ENCODE assay signal across 12 mouse cellular contexts in genomic region chr10:22588587-22588986, GRCm38 (mm10). TPM values are rescaled to one million over a fixed set of nuclear protein-coding genes. Genes with fewer than 3 reads are reported as not detected.
DNase-seq lines count a peak whose midpoint lies in the region; ATAC-seq and TF ChIP-seq lines count a peak whose summit lies in the region.
"Not testable (repeated sequence)": the region's sequence is repeated elsewhere in the genome, so short reads cannot be mapped to it uniquely, and the experiment has no call there.
"Had no signal": no experiment of that assay in that cellular context is flagged by ENCODE, and none has a peak within 500 bp of the region (broad histone marks: within the 10 kb centered on the region; RNA-seq: fewer than 3 reads in every experiment).

No protein-coding gene starts in this region.

- not testable (repeated sequence) for TF ChIP-seq POLR2A in brain, embryonic 14.5 days (IDR thresholded peaks at IDR 0.05; ENCODE audit: borderline replicate concordance, extremely low read depth, insufficient read depth, insufficient read length, poor library complexity, severe bottlenecking)

- DNase-seq in A20 (ENCODE audit: low read depth, low spot score), result peak; percentile 32
- DNase-seq in ES-E14 (ENCODE audit: low read depth, low spot score); brain, embryonic 14.5 days (ENCODE audit: low read depth); kidney, postnatal 0 days (ENCODE audit: low spot score); liver, postnatal 0 days: not testable (repeated sequence)
- peak; percentile 12 for DNase-seq in heart, adult 11 months
- peak; percentile 8 for DNase-seq in midbrain, postnatal 0 days (ENCODE audit: low spot score)

- in situ Hi-C loops in ES-E14 (cut with MboI; ENCODE audit: low sequenced_read_pairs in 2 of 2, unreplicated experiment in 2 of 2), result loop anchor here (25.0 kb wide), 2 partner anchors 126 to 499 kb away; no protein-coding TSS in a partner anchor

- H3K36me3 ChIP-seq in ES-E14 (ENCODE audit: control insufficient read depth, insufficient read depth, low read length, poor library complexity, severe bottlenecking); kidney, postnatal 0 days (ENCODE audit: insufficient read depth, low read length); liver, postnatal 0 days (replicated peaks; ENCODE audit: insufficient read depth, low read length); midbrain, postnatal 0 days (ENCODE audit: insufficient read depth, low read length): not testable (repeated sequence)

- H3K27ac ChIP-seq in ES-E14 (ENCODE audit: insufficient read depth, low read depth, low read length, poor library complexity, severe bottlenecking); kidney, postnatal 0 days; liver, postnatal 0 days (ENCODE audit: low read depth); midbrain, postnatal 0 days (ENCODE audit: low read depth, low read length): not testable (repeated sequence)

- ATAC-seq in kidney, postnatal 0 days (replicated peaks; ENCODE audit: low FRiP score, low read depth); liver, postnatal 0 days; midbrain, postnatal 0 days (ENCODE audit: low FRiP score): not testable (repeated sequence)

- TF ChIP-seq CTCF in brain, embryonic 14.5 days (IDR thresholded peaks at IDR 0.05; ENCODE audit: borderline replicate concordance, extremely low read depth, insufficient read depth, insufficient read length), result peak; percentile 12; the same call in 1 of the 2 replicates
- peak; percentile 37; the same call in 1 of the 2 replicates for TF ChIP-seq CTCF in kidney, postnatal 0 days (IDR thresholded peaks at IDR 0.05; ENCODE audit: low read depth)
- TF ChIP-seq CTCF in liver, postnatal 0 days (IDR thresholded peaks at IDR 0.05; ENCODE audit: low read depth), result 0 out of 2 replicates have a peak, but pooled peaks have one; percentile 5
- TF ChIP-seq CTCF in midbrain, postnatal 0 days (IDR thresholded peaks at IDR 0.05), result peak; percentile 55

- not testable (repeated sequence) for H3K4me1 ChIP-seq in ES-E14 (ENCODE audit: control insufficient read depth in 2 of 2, insufficient read depth in 2 of 2, low read length in 2 of 2, poor library complexity in 1 of 2); kidney, postnatal 0 days (replicated peaks; ENCODE audit: insufficient read depth, low read length); liver, postnatal 0 days (ENCODE audit: insufficient read depth); midbrain, postnatal 0 days (ENCODE audit: insufficient read depth, low read length)

- H3K4me2 ChIP-seq in kidney, postnatal 0 days (ENCODE audit: low read length); liver, postnatal 0 days (ENCODE audit: low read depth, low read length); midbrain, postnatal 0 days (ENCODE audit: low read depth, low read length, poor library complexity, severe bottlenecking): not testable (repeated sequence)

- not testable (repeated sequence) for H3K9me3 ChIP-seq in ES-E14 (ENCODE audit: control insufficient read depth, insufficient read depth, low read depth, low read length); kidney, postnatal 0 days (replicated peaks; ENCODE audit: low read length); liver, postnatal 0 days (ENCODE audit: low read length); midbrain, postnatal 0 days (ENCODE audit: low read length)

- 100% methylated on average over 1 of the region's 1 CpGs for WGBS in kidney, postnatal 0 days
- WGBS in liver, postnatal 0 days (ENCODE audit: insufficient replicate concordance), result 67% methylated on average over 1 of the region's 1 CpGs
- 100% methylated on average over 1 of the region's 1 CpGs for WGBS in midbrain, postnatal 0 days

- not testable (repeated sequence) for H3K4me3 ChIP-seq in ES-E14 (ENCODE audit: insufficient read depth in 1 of 2, low read depth in 1 of 2, low read length in 2 of 2, poor library complexity in 1 of 2, severe bottlenecking in 1 of 2); kidney, postnatal 0 days (replicated peaks; ENCODE audit: low read depth, low read length); liver, postnatal 0 days (ENCODE audit: low read depth, low read length); midbrain, postnatal 0 days (ENCODE audit: low read depth, low read length)

- not testable (repeated sequence) for H3K9ac ChIP-seq in ES-E14 (ENCODE audit: insufficient read depth, low read depth, low read length, poor library complexity, severe bottlenecking); kidney, postnatal 0 days (ENCODE audit: low read depth, low read length); liver, postnatal 0 days (replicated peaks); midbrain, postnatal 0 days (replicated peaks; ENCODE audit: low read length, poor library complexity, severe bottlenecking)

- not testable (repeated sequence) for H3K27me3 ChIP-seq in kidney, postnatal 0 days (ENCODE audit: insufficient read depth, low read length); liver, postnatal 0 days (ENCODE audit: insufficient read depth, low read length); midbrain, postnatal 0 days (ENCODE audit: insufficient read depth, low read length)

- TF ChIP-seq EP300 in liver, postnatal 0 days (IDR thresholded peaks at IDR 0.05; ENCODE audit: low read depth), result not testable (repeated sequence)

TF ChIP-seq in ES-E14, 5 proteins besides CTCF, POLR2A, EP300 and RAD21:
- TF ChIP-seq ZNF384 (IDR thresholded peaks at IDR 0.05; ENCODE audit: low read depth, low read length), result 0 out of 2 replicates have a peak, but pooled peaks have one; percentile 12
- peak; percentile 59; the same call in 1 of the 2 replicates for TF ChIP-seq ZC3H11A (IDR thresholded peaks at IDR 0.05; ENCODE audit: borderline replicate concordance, low read depth, low read length)

RNA-seq across cellular contexts. Expression of gene Slc2a12, which starts 56.2 kb away (rescaled TPM):
- total RNA-seq in ES-E14 (2012; rRNA removed), result 0.54 and 0.74 TPM in 2 replicates
- polyA plus RNA-seq in brain, embryonic 14.5 days (2012; rRNA removed), result 2.1 and 3.8 TPM in 2 replicates
- 2.8 and 3.0 TPM in 2 replicates for polyA plus RNA-seq in kidney, postnatal 0 days (2015; fragmentation: Nextera tagmentation; extraction: Ambion mirVana)
- polyA plus RNA-seq in liver, postnatal 0 days (2015; fragmentation: Nextera tagmentation; extraction: Ambion mirVana), result 0.04 TPM in 1 of 2 replicates, not detected in the other
- total RNA-seq in midbrain, postnatal 0 days (2014; rRNA removed), result 7.2 and 7.8 TPM in 2 replicates
- polyA plus RNA-seq in midbrain, postnatal 0 days (2015; fragmentation: Nextera tagmentation; extraction: Ambion mirVana), result 5.8 and 6.0 TPM in 2 replicates
- total RNA-seq: common myeloid progenitor, adult 5-6 weeks; granulocyte monocyte progenitor cell, adult 5-6 weeks; megakaryocyte progenitor cell, adult 5-6 weeks had no signal
- polyA plus RNA-seq: C2C12; erythroblast, embryonic 14.5 days had no signal

Comparison
In these comparisons a context has a peak if more than half of its experiments do, and no peak if none do; other contexts are left out.
1. CTCF ChIP-seq: peak in every context shown above with its lines; median percentile 55 in midbrain, postnatal 0 days; 37 in kidney, postnatal 0 days; 12 in brain, embryonic 14.5 days; 5 in liver, postnatal 0 days.